Mouse (Mus musculus) heart, postnatal 0 days (tissue): ENCODE data around the gene Jsrp1. TPM values are rescaled to one million over a fixed set of nuclear protein-coding genes. Genes with fewer than 3 reads are reported as not detected.

Experiments
- ATAC-seq: fragments of 200-750 bp; cut with Nextera tagmentation; 2 replicates; pipeline ENCODE4 v1.8.0; 2017; ENCODE audit warnings: low read depth, moderate number of reproducible peaks, moderate library complexity; ENCODE audit not compliant: insufficient read depth
- DNase-seq: peaks from one replicate; pipeline ENCODE4 v3.0.0-alpha.2; 2016; ENCODE audit warnings: low spot score
- H3K27ac ChIP-seq: fragments of 300-500 bp; sonication (generic); 2 replicates; pipeline ENCODE4 v1.5.1; 2014; ENCODE audit warnings: low read depth, mild to moderate bottlenecking
- H3K27me3 ChIP-seq: fragments of 300-500 bp; sonication (generic); 2 replicates; pipeline ENCODE4 v1.6.1; 2014; ENCODE audit warnings: low read length, mixed read lengths; ENCODE audit not compliant: control insufficient read depth, insufficient read depth
- H3K36me3 ChIP-seq: fragments of 300-500 bp; sonication (generic); replicated peaks from 2 replicates; pipeline ENCODE4 v1.6.1; 2014; ENCODE audit warnings: low read length, mixed read lengths; ENCODE audit not compliant: control insufficient read depth, insufficient read depth
- H3K4me1 ChIP-seq: fragments of 300-500 bp; sonication (generic); 2 replicates; pipeline ENCODE4 v1.6.1; 2014; ENCODE audit warnings: antibody characterized with exemption; ENCODE audit not compliant: control insufficient read depth, insufficient read depth
- H3K4me2 ChIP-seq: fragments of 300-500 bp; sonication (generic); 2 replicates; pipeline ENCODE4 v1.6.1; 2014; ENCODE audit warnings: low read depth, mild to moderate bottlenecking, low read length, moderate library complexity
- H3K4me3 ChIP-seq: fragments of 300-500 bp; sonication (generic); 2 replicates; pipeline ENCODE4 v1.5.1; 2014; ENCODE audit warnings: low read depth, low read length
- H3K9ac ChIP-seq: fragments of 300-500 bp; sonication (generic); replicated peaks from 2 replicates; pipeline ENCODE4 v1.6.1; 2014; ENCODE audit warnings: low read depth, low read length, mixed read lengths
- H3K9me3 ChIP-seq: fragments of 300-500 bp; sonication (generic); replicated peaks from 2 replicates; pipeline ENCODE4 v1.6.1; 2016; ENCODE audit warnings: low read length; ENCODE audit not compliant: control insufficient read depth
- CTCF ChIP-seq: IDR thresholded peaks from 2 replicates; pipeline ENCODE4 v1.5.1; 2016; ENCODE audit warnings: antibody characterized with exemption, control low read depth, low read depth
- EP300 ChIP-seq: IDR thresholded peaks from 2 replicates; pipeline ENCODE4 v1.6.1; 2016; ENCODE audit warnings: antibody characterized with exemption, low read depth
- WGBS: fragments of 180-500 bp; shearing (Covaris S2); extraction: QIAGEN DNeasy Blood & Tissue Kit; methylation state at CpG from one replicate; pipeline ENCODE4 v1.1.7; 2014; 5-methylcytosine and 5-hydroxymethylcytosine counted together
- microRNA counts: library from miRNA; unstranded; fragments of <30 nt; microRNA quantifications from one replicate; lab custom pipeline; 2015
- microRNA-seq: library from miRNA; unstranded; fragments of <30 nt; microRNA quantifications from one replicate; pipeline ENCODE4, GENCODE M21; 2016
- polyA plus RNA-seq: library from polyadenylated mRNA; unstranded; fragments of >200 nt; fragmentation: Nextera tagmentation; extraction: Ambion mirVana; gene quantifications from 2 replicates; pipeline ENCODE4 v1.2.1, GENCODE M21; 2015
- total RNA-seq: library from RNA; depleted of rRNA; stranded (reverse); fragments of >200 nt; gene quantifications from 2 replicates; pipeline ENCODE4 v1.2.3, GENCODE M21; 2014; ENCODE audit warnings: low replicate concordance; rRNA removed

Jsrp1 gene
- total and polyA plus RNA-seq, 2 experiments from 2014 or later = 2.3 TPM; not detected in 1

DNA sequence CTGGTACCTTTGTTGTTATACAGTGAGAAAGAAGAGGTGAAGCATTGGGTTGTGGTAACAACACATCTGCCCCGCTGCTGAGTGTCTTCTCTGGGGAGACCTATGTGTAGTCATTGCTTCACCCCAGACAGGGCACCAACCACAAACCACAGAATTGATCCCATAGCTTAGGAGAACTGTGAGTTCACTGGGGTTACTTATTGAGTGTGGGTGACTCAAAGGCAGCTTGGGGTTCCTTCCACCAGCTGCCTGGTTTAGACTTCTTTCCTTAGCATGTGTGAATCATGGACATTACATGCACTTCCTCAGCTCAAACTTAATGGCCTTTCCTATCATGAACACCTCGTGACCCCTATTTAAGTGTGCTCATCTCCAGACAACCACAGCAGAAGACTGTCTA is 49.8 kb downstream of the Jsrp1 start:
- H3K4me3 ChIP-seq = no peak overlapping the region
- peaks cover 46% of the 10 kb centered on the region for H3K4me1 ChIP-seq
- WGBS = 84% methylated on average over 2 of the region's 2 CpGs
- no peak overlapping the region for H3K27ac ChIP-seq
- H3K4me2 ChIP-seq = no peak overlapping the region
- no peaks in the 10 kb centered on the region for H3K9me3 ChIP-seq
- no peaks in the 10 kb centered on the region for H3K27me3 ChIP-seq
- TF ChIP-seq CTCF = no peak
- no peak for TF ChIP-seq EP300
- ATAC-seq (no peak), DNase-seq (no peak)
- H3K9ac ChIP-seq = no peak overlapping the region
- H3K36me3 ChIP-seq = peaks cover 39% of the 10 kb centered on the region

- 70% methylated on average over 3 of the region's 3 CpGs for WGBS
- Histone ChIP-seq H3K27ac (no peak overlapping the region), H3K4me3 (no peak overlapping the region), H3K9ac (no peak overlapping the region), H3K36me3 (peaks cover 23% of the 10 kb centered on the region), H3K27me3 (no peaks in the 10 kb centered on the region), H3K9me3 (no peaks in the 10 kb centered on the region), H3K4me1 (peaks cover 61% of the 10 kb centered on the region), H3K4me2 (no peak overlapping the region)
- ATAC-seq = no peak
- no peak for TF ChIP-seq EP300
- no peak for TF ChIP-seq CTCF
- no peak for DNase-seq
Measured at GRCm38 (mm10) chr10:80761821-80762220, 51.5 kb downstream of the Jsrp1 start.

DNA sequence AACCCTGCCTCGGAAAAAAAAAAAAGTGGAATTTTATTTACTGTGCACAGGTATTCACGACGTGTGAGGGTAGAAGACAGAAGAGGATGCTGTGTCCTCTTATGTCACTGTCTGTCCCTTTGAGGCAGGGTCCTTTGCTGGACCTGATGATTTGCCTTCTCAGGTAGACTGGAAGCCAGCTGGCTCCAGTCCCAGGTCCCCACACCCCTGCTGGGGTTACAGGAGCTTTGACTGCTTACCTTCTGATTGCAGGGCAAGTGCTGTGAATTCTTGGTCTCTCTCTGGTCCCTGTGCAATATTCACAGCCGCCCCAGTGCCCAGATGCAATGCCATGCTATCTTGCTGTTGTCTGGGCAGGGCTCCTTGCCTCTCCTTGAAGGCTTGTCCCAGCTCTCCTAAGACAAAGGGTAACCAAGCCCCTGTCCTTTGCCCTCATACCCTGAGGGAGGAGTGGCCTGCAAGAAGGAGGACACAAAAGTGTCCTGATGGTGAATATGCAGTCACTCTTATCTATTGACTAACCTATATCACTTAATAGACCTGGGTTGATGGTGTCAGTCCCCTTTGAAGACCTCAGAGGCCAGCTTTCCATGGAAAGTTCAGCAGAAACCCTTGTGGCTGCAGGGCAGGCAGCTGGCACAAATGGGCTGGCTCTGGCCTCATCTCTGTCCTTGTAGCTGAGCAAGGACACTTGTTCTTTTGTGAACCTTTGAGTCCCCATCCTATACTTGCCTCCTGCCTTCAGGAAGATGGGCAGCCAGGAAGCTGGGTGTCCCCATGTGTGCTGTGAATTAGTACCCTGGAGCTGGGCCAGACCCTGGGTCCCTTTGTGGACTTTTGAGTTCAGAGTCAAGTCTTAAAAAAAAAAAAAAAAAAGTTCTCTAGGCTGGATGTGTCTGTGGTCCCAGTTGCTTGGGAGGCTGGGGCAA is 52.4 kb downstream of the Jsrp1 start:
- Histone ChIP-seq H3K27ac (0 out of 2 replicates have a peak overlapping the region, but pooled peaks have one; percentile 16), H3K9me3 (no peaks in the 10 kb centered on the region), H3K36me3 (peaks cover 13% of the 10 kb centered on the region), H3K27me3 (no peaks in the 10 kb centered on the region), H3K4me3 (no peak overlapping the region), H3K4me1 (peaks cover 63% of the 10 kb centered on the region), H3K9ac (0 out of 2 replicates have a peak overlapping the region, but pooled peaks have one; percentile 17), H3K4me2 (no peak overlapping the region)
- no peak for TF ChIP-seq EP300
- no peak for TF ChIP-seq CTCF
- DNase-seq (no peak), ATAC-seq (no peak)
- WGBS = 50% methylated on average over 4 of the region's 4 CpGs

DNA sequence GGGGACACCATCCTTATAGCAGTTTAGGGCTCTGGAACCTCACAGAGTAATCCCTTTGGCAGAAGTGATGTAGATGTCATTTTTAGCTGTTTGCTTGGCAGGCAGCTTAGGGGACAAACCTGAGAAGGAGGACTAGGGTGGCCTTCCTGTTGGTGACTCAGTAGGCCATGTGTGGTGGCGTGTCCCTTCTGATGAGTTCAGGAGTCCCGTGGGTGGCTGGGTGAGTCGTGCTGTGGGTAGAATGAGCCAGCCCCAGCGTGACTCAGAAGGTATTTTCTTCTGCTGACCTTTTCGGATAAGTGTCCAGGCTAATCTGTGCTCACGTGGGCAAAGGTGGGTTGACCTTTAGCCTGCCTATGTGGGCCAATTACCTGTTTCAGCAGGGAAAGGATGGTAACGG is 54.6 kb downstream of the Jsrp1 start:
- peak overlapping the region; percentile 87 for H3K27ac ChIP-seq
- H3K4me3 ChIP-seq = no peak overlapping the region
- no peaks in the 10 kb centered on the region for H3K9me3 ChIP-seq
- H3K9ac ChIP-seq = no peak overlapping the region
- no peaks in the 10 kb centered on the region for H3K27me3 ChIP-seq
- H3K4me1 ChIP-seq = peaks cover 65% of the 10 kb centered on the region
- no peak for TF ChIP-seq EP300
- no peak for TF ChIP-seq CTCF
- H3K36me3 ChIP-seq = no peaks in the 10 kb centered on the region
- H3K4me2 ChIP-seq = no peak overlapping the region
- DNase-seq (no peak), ATAC-seq (no peak)
- 38% methylated on average over 7 of the region's 7 CpGs for WGBS

MicroRNAs within 50 kb of the gene (microRNA counts, 519-probe panel; counts per million panel counts)
- not detected for microRNA mmu-miR-1982 (lab: Ali Mortazavi, UCI)

Small RNAs within 50 kb of the gene (microRNA-seq; reads per million reads assigned to microRNA genes)
- gene Mir1982 = 11.6 reads per million, percentile 31 among the genes with 10 or more reads in this experiment

Other genes with a start within 250 kb of the Jsrp1 start
- gene Klf16, start 236.2 kb downstream of the Jsrp1 start, total RNA-seq = 9.3 TPM in 2 replicates
- gene Klf16, start 236.2 kb downstream of the Jsrp1 start, polyA plus RNA-seq = 3.1 and 3.5 TPM in 2 replicates
- gene Abhd17a, start 223.2 kb downstream of the Jsrp1 start, total RNA-seq = 194 and 462 TPM in 2 replicates
- 88.2 and 88.6 TPM in 2 replicates for gene Abhd17a, start 223.2 kb downstream of the Jsrp1 start, polyA plus RNA-seq
- gene Scamp4, start 210.6 kb downstream of the Jsrp1 start, total RNA-seq = 25.8 and 44.5 TPM in 2 replicates
- 39.2 and 39.8 TPM in 2 replicates for gene Scamp4, start 210.6 kb downstream of the Jsrp1 start, polyA plus RNA-seq
- gene Adat3, start 210.6 kb downstream of the Jsrp1 start, total RNA-seq = 1.6 and 4.5 TPM in 2 replicates
- gene Adat3, start 210.6 kb downstream of the Jsrp1 start, polyA plus RNA-seq = 1.8 and 2.7 TPM in 2 replicates
- gene Gm49322, start 207.5 kb downstream of the Jsrp1 start, total RNA-seq = 0.23 and 1.3 TPM in 2 replicates
- 0.33 and 0.38 TPM in 2 replicates for gene Gm49322, start 207.5 kb downstream of the Jsrp1 start, polyA plus RNA-seq
- 141 and 149 TPM in 2 replicates for gene Csnk1g2, start 190.7 kb downstream of the Jsrp1 start, total RNA-seq
- 69.1 and 75.6 TPM in 2 replicates for gene Csnk1g2, start 190.7 kb downstream of the Jsrp1 start, polyA plus RNA-seq
- 92.2 and 108 TPM in 2 replicates for gene Btbd2, start 156.4 kb downstream of the Jsrp1 start, total RNA-seq
- gene Btbd2, start 156.4 kb downstream of the Jsrp1 start, polyA plus RNA-seq = 36.7 and 40.6 TPM in 2 replicates
- 150 and 174 TPM in 2 replicates for gene Mknk2, start 135.4 kb downstream of the Jsrp1 start, total RNA-seq
- gene Mknk2, start 135.4 kb downstream of the Jsrp1 start, polyA plus RNA-seq = 76.9 and 78.3 TPM in 2 replicates
- gene Mob3a, start 111.5 kb downstream of the Jsrp1 start, total RNA-seq = 15.0 and 15.6 TPM in 2 replicates
- 10.8 and 11.5 TPM in 2 replicates for gene Mob3a, start 111.5 kb downstream of the Jsrp1 start, polyA plus RNA-seq
- gene Izumo4, start 111.3 kb downstream of the Jsrp1 start, total RNA-seq = 6.6 and 6.9 TPM in 2 replicates
- 3.6 and 7.3 TPM in 2 replicates for gene Izumo4, start 111.3 kb downstream of the Jsrp1 start, polyA plus RNA-seq
- 72.7 and 77.9 TPM in 2 replicates for gene Ap3d1, start 71.2 kb downstream of the Jsrp1 start, total RNA-seq
- gene Ap3d1, start 71.2 kb downstream of the Jsrp1 start, polyA plus RNA-seq = 31.6 and 34.3 TPM in 2 replicates
- 19.4 and 32.8 TPM in 2 replicates for gene Dot1l, start 58.3 kb downstream of the Jsrp1 start, total RNA-seq
- 13.1 and 14.0 TPM in 2 replicates for gene Dot1l, start 58.3 kb downstream of the Jsrp1 start, polyA plus RNA-seq
- 8.8 and 12.7 TPM in 2 replicates for gene Sf3a2, start 15.3 kb downstream of the Jsrp1 start, total RNA-seq
- gene Sf3a2, start 15.3 kb downstream of the Jsrp1 start, polyA plus RNA-seq = 25.2 and 26.0 TPM in 2 replicates
- gene Plekhj1, start 14.9 kb downstream of the Jsrp1 start, total RNA-seq = 29.3 and 50.6 TPM in 2 replicates
- 41.8 and 44.4 TPM in 2 replicates for gene Plekhj1, start 14.9 kb downstream of the Jsrp1 start, polyA plus RNA-seq
- gene Amh, start 8.3 kb downstream of the Jsrp1 start, total RNA-seq = 4.0 TPM in 1 of 2 replicates, not detected in the other
- gene Amh, start 8.3 kb downstream of the Jsrp1 start, polyA plus RNA-seq = 0.18 and 0.22 TPM in 2 replicates
- 2,373 and 2,460 TPM in 2 replicates for gene Oaz1, start 13.2 kb upstream of the Jsrp1 start, total RNA-seq
- gene Oaz1, start 13.2 kb upstream of the Jsrp1 start, polyA plus RNA-seq = 1,975 and 1,990 TPM in 2 replicates
- 0.92 and 4.2 TPM in 2 replicates for gene Lingo3, start 30.5 kb upstream of the Jsrp1 start, total RNA-seq
- gene Lingo3, start 30.5 kb upstream of the Jsrp1 start, polyA plus RNA-seq = 1.1 and 1.5 TPM in 2 replicates
- gene Lsm7, start 41.7 kb upstream of the Jsrp1 start, total RNA-seq = 71.8 and 118 TPM in 2 replicates
- gene Lsm7, start 41.7 kb upstream of the Jsrp1 start, polyA plus RNA-seq = 160 and 162 TPM in 2 replicates
- gene Sppl2b, start 41.8 kb upstream of the Jsrp1 start, total RNA-seq = 35.7 and 44.4 TPM in 2 replicates
- gene Sppl2b, start 41.8 kb upstream of the Jsrp1 start, polyA plus RNA-seq = 23.3 and 24.2 TPM in 2 replicates
- gene Tmprss9, start 58.4 kb upstream of the Jsrp1 start, total RNA-seq = not detected in 2 replicates
- 0.03 TPM in 1 of 2 replicates, not detected in the other for gene Tmprss9, start 58.4 kb upstream of the Jsrp1 start, polyA plus RNA-seq
- 163 and 256 TPM in 2 replicates for gene Timm13, start 87.5 kb upstream of the Jsrp1 start, total RNA-seq
- 355 and 386 TPM in 2 replicates for gene Timm13, start 87.5 kb upstream of the Jsrp1 start, polyA plus RNA-seq
- gene Lmnb2, start 104.7 kb upstream of the Jsrp1 start, total RNA-seq = 13.9 and 18.9 TPM in 2 replicates
- 9.1 and 9.7 TPM in 2 replicates for gene Lmnb2, start 104.7 kb upstream of the Jsrp1 start, polyA plus RNA-seq
- gene Gadd45b, start 116.6 kb upstream of the Jsrp1 start, total RNA-seq = 18.9 and 26.8 TPM in 2 replicates
- 22.3 and 28.0 TPM in 2 replicates for gene Gadd45b, start 116.6 kb upstream of the Jsrp1 start, polyA plus RNA-seq
- gene Gng7, start 201.4 kb upstream of the Jsrp1 start, total RNA-seq = 0.11 and 0.93 TPM in 2 replicates
- 0.64 and 0.85 TPM in 2 replicates for gene Gng7, start 201.4 kb upstream of the Jsrp1 start, polyA plus RNA-seq
- gene Diras1, start 212.2 kb upstream of the Jsrp1 start, total RNA-seq = not detected in 2 replicates
- gene Diras1, start 212.2 kb upstream of the Jsrp1 start, polyA plus RNA-seq = not detected in 2 replicates
- 18.7 and 29.3 TPM in 2 replicates for gene Slc39a3, start 223.9 kb upstream of the Jsrp1 start, total RNA-seq
- 6.3 and 7.5 TPM in 2 replicates for gene Slc39a3, start 223.9 kb upstream of the Jsrp1 start, polyA plus RNA-seq
- 98.1 and 152 TPM in 2 replicates for gene Sgta, start 246.7 kb upstream of the Jsrp1 start, total RNA-seq
- 134 and 137 TPM in 2 replicates for gene Sgta, start 246.7 kb upstream of the Jsrp1 start, polyA plus RNA-seq